Mouse (Mus musculus) intestine, embryonic 16.5 days (tissue): ENCODE data around the gene Capzb. TPM values are rescaled to one million over a fixed set of nuclear protein-coding genes. Genes with fewer than 3 reads are reported as not detected.

Experiments used
- ATAC-seq: fragments of 200-750 bp; cut with Nextera tagmentation; 2 replicates; pipeline ENCODE4 v1.8.0; 2017; ENCODE audit warnings: moderate TSS enrichment, moderate library complexity
- H3K27ac ChIP-seq: fragments of 300-500 bp; sonication (generic); 2 replicates; pipeline ENCODE4 v1.5.1; 2014; ENCODE audit warnings: mild to moderate bottlenecking, low read length
- H3K27me3 ChIP-seq: fragments of 300-500 bp; sonication (generic); replicated peaks from 2 replicates; pipeline ENCODE4 v1.6.1; 2014; ENCODE audit warnings: low read length, control low read depth, mixed read lengths; ENCODE audit not compliant: control insufficient read depth, insufficient read depth
- H3K36me3 ChIP-seq: fragments of 300-500 bp; sonication (generic); 2 replicates; pipeline ENCODE4 v1.6.1; 2014; ENCODE audit warnings: low read length, control low read depth; ENCODE audit not compliant: control insufficient read depth, insufficient read depth
- H3K4me1 ChIP-seq: fragments of 300-500 bp; sonication (generic); 2 replicates; pipeline ENCODE4 v1.6.1; 2014; ENCODE audit warnings: low read length, control low read depth, mixed read lengths; ENCODE audit not compliant: control insufficient read depth, insufficient read depth
- H3K4me2 ChIP-seq: fragments of 300-500 bp; sonication (generic); 2 replicates; pipeline ENCODE4 v1.6.1; 2014; ENCODE audit warnings: low read depth, low read length, control low read depth
- H3K4me3 ChIP-seq: fragments of 300-500 bp; sonication (generic); 2 replicates; pipeline ENCODE4 v1.5.1; 2014; ENCODE audit warnings: mild to moderate bottlenecking, low read length
- H3K9ac ChIP-seq: fragments of 300-500 bp; sonication (generic); 2 replicates; pipeline ENCODE4 v1.6.1; 2014; ENCODE audit warnings: low read depth, low read length
- H3K9me3 ChIP-seq: fragments of 300-500 bp; sonication (generic); 2 replicates; pipeline ENCODE4 v1.6.1; 2016; ENCODE audit warnings: low read length, control low read depth; ENCODE audit not compliant: control insufficient read depth
- WGBS: fragments of 180-500 bp; shearing (Covaris S2); extraction: QIAGEN DNeasy Blood & Tissue Kit; methylation state at CpG from one replicate; pipeline ENCODE4 v1.1.7; 2014; 5-methylcytosine and 5-hydroxymethylcytosine counted together
- polyA plus RNA-seq: library from polyadenylated mRNA; unstranded; fragments of >200 nt; fragmentation: Nextera tagmentation; extraction: Ambion mirVana; gene quantifications from 2 replicates; pipeline ENCODE4 v1.2.1, GENCODE M21; 2015

Capzb gene
- polyA plus RNA-seq, 1 experiment from 2014 or later, result 454 TPM

DNA sequence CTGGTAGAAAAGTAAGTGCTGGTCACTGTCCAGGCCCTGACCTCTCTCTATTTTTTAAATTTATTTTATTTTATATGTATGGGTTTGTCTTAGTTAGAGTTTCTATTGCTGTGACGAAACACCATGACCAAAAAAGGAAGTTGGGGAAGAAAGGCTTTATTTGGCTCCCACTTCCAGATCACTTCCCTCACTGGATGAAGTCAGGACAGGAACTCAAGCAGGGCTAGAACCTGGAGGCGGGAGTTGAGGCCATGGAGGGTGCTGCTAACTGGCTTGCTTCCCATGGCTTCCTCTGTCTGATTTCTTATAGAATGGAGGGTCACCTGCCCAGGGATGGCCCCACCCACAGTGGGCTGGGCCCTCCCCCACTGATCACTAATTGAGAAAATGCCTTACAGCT, 31.6 kb upstream of the Capzb start:
- Histone ChIP-seq H3K4me1 (no peaks in the 10 kb centered on the region), H3K4me2 (no peak overlapping the region), H3K27me3 (no peaks in the 10 kb centered on the region), H3K9me3 (no peaks in the 10 kb centered on the region), H3K9ac (no peak overlapping the region), H3K4me3 (no peak overlapping the region), H3K27ac (no peak overlapping the region), H3K36me3 (no peaks in the 10 kb centered on the region)
- 80% methylated on average over 2 of the region's 2 CpGs for WGBS
- ATAC-seq, result no peak

- no peaks in the 10 kb centered on the region for H3K9me3 ChIP-seq
- no peaks in the 10 kb centered on the region for H3K36me3 ChIP-seq
- WGBS, result 89% methylated on average over 6 of the region's 6 CpGs
- no peak overlapping the region for H3K4me3 ChIP-seq
- H3K4me2 ChIP-seq, result no peak overlapping the region
- no peaks in the 10 kb centered on the region for H3K4me1 ChIP-seq
- no peak for ATAC-seq
- no peak overlapping the region for H3K9ac ChIP-seq
- H3K27ac ChIP-seq, result no peak overlapping the region
- H3K27me3 ChIP-seq, result no peaks in the 10 kb centered on the region
Observed at GRCm38 (mm10) chr4:139164082-139164481, 28.6 kb upstream of the Capzb start.

GRCm38 (mm10) chr4:139165259-139165658, 27.4 kb upstream of the Capzb start:
- no peak for ATAC-seq
- H3K4me3 ChIP-seq, result no peak overlapping the region
- H3K4me1 ChIP-seq, result no peaks in the 10 kb centered on the region
- H3K27me3 ChIP-seq, result no peaks in the 10 kb centered on the region
- no peak overlapping the region for H3K27ac ChIP-seq
- no peak overlapping the region for H3K4me2 ChIP-seq
- WGBS, result 69% methylated on average over 8 of the region's 8 CpGs
- H3K9me3 ChIP-seq, result no peaks in the 10 kb centered on the region
- no peaks in the 10 kb centered on the region for H3K36me3 ChIP-seq
- no peak overlapping the region for H3K9ac ChIP-seq

GRCm38 (mm10) chr4:139166244-139166643, 26.5 kb upstream of the Capzb start:
- ATAC-seq, result no peak
- 77% methylated on average over 8 of the region's 8 CpGs for WGBS
- no peak overlapping the region for H3K4me3 ChIP-seq
- no peak overlapping the region for H3K4me2 ChIP-seq
- H3K27me3 ChIP-seq, result no peaks in the 10 kb centered on the region
- no peaks in the 10 kb centered on the region for H3K9me3 ChIP-seq
- no peaks in the 10 kb centered on the region; the same call in 1 of the 2 replicates for H3K4me1 ChIP-seq
- H3K27ac ChIP-seq, result no peak overlapping the region
- no peaks in the 10 kb centered on the region for H3K36me3 ChIP-seq
- H3K9ac ChIP-seq, result no peak overlapping the region

- no peak overlapping the region for H3K9ac ChIP-seq
- H3K9me3 ChIP-seq, result no peaks in the 10 kb centered on the region
- H3K27me3 ChIP-seq, result no peaks in the 10 kb centered on the region
- no peaks in the 10 kb centered on the region for H3K36me3 ChIP-seq
- H3K4me1 ChIP-seq, result no peaks in the 10 kb centered on the region; the same call in 1 of the 2 replicates
- H3K27ac ChIP-seq, result no peak overlapping the region
- H3K4me2 ChIP-seq, result no peak overlapping the region
- no peak for ATAC-seq
- H3K4me3 ChIP-seq, result no peak overlapping the region
- WGBS, result 60% methylated on average over 8 of the region's 8 CpGs
Observed at GRCm38 (mm10) chr4:139167107-139167506, 25.6 kb upstream of the Capzb start.

DNA sequence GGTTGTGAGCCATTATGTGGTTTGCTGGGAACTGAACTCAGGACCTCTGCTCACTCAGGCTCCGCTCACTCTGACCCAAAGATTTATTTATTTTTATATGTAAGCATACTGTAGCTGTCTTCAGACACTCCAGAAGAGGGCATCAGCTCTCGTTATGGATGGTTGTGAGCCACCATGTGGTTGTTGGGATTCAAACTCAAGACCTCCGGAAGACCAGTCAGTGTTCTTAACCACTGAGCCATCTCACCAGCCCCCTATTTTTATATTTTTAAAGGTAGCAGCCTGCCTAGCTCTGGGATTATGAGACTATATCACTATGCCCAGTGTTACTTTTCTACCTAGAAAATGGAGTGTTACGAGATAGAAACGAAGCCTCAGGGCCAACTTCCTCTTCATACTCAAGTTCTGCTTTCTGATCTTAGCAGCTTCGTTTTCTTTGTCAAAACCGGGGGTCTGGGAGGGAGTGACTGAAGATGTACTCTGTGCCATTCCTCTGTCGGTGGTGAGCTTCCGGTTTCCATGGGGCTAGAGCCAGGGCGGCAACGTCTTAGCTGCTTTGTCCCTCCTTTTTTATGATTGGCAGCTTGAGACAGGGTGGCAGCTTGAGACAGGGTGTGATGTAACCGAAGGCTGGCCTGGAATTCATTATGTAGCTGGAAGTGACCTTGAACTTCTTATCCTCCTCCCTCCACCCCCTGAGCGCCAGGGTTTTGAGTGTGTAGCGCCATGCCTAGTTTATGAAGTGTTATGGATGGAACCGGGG, 23.5 kb upstream of the Capzb start:
- WGBS, result 71% methylated on average over 15 of the region's 15 CpGs
- H3K27ac ChIP-seq, result no peak overlapping the region
- H3K9ac ChIP-seq, result no peak overlapping the region
- no peak for ATAC-seq
- H3K4me2 ChIP-seq, result no peak overlapping the region
- H3K9me3 ChIP-seq, result no peaks in the 10 kb centered on the region
- H3K4me1 ChIP-seq, result no peaks in the 10 kb centered on the region; the same call in 1 of the 2 replicates
- H3K36me3 ChIP-seq, result no peaks in the 10 kb centered on the region
- no peak overlapping the region for H3K4me3 ChIP-seq
- no peaks in the 10 kb centered on the region for H3K27me3 ChIP-seq

- no peak overlapping the region for H3K4me3 ChIP-seq
- no peak for ATAC-seq
- no peaks in the 10 kb centered on the region for H3K9me3 ChIP-seq
- no peaks in the 10 kb centered on the region for H3K36me3 ChIP-seq
- H3K27me3 ChIP-seq, result no peaks in the 10 kb centered on the region
- H3K4me2 ChIP-seq, result no peak overlapping the region
- no peak overlapping the region for H3K9ac ChIP-seq
- no peak overlapping the region for H3K27ac ChIP-seq
- 80% methylated on average over 12 of the region's 12 CpGs for WGBS
- peaks cover 2% of the 10 kb centered on the region; the same call in 1 of the 2 replicates for H3K4me1 ChIP-seq
Observed at GRCm38 (mm10) chr4:139169748-139170279, 22.9 kb upstream of the Capzb start.

DNA sequence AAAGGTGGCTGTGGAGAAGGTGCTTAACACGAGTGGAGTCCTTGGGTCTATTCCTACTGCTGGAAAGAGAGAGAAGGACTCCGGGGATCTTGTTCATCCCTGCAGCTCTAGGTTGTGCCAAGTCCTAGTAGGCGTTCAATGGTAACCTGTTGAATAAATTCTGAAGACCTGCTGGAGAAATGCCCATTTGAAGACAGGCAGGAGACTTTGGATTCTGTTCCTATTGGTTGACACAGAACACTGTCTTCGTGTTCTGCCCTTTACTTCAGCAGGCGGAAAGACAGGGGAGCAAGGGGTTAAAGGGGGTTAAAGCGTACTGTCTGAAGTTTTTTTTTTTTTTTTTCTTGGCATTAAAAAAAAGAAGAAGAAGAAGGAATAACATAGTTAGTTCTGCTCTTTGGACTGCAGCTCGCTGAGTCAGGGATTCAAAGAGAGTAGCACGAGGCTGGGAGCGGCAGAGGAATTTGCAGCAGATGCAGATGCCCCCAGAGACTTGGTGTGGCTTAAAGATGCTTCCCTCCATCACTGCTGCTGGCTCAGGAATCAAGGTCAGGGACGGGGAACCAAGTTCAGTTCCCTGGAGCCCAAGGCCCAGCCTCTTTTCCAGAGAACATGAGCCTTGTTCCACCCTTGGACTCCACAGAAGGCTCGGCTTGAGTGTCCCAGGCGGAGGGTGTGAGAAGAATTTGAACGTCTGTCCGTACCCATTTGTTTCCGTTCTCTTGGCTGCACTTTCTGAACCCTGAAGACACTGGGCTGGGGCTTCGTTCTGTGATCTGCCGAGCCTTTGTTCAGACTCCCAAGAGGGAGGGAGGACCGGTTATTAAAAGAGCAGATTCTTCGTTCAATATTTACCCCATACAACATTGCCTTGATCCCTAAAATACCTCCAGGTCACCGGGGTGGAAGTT, 17.4 kb upstream of the Capzb start:
- Histone ChIP-seq H3K27ac (peak overlapping the region; percentile 60), H3K4me2 (peak overlapping the region; percentile 7), H3K4me3 (no peak overlapping the region), H3K27me3 (no peaks in the 10 kb centered on the region), H3K4me1 (peaks cover 26% of the 10 kb centered on the region), H3K9ac (no peak overlapping the region), H3K36me3 (no peaks in the 10 kb centered on the region), H3K9me3 (0 out of 2 replicates have a peak, but pooled peaks cover 2% of the 10 kb centered on the region)
- 38% methylated on average over 20 of the region's 20 CpGs for WGBS
- ATAC-seq, result peak; percentile 26

DNA sequence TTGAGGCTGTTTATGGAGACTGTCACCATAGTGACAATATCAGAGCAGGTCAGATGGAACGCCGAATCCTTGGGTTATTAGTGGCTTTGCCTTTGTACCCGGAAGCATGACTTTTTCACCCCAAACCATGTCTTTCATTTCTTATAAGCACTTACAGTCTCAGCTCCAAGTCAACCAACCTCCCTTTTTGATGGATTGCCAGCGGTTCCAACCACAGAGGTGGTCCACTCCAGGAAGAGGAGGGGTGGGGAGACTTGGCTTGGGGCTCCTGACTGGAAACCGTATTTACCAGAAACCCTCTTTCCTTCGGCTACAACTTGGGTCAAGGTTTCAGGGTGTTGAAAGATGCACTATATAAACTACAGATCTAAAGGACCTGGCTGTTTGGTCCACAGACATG, 16.7 kb upstream of the Capzb start:
- Histone ChIP-seq H3K4me3 (no peak overlapping the region), H3K27ac (peak overlapping the region; percentile 60), H3K9ac (no peak overlapping the region), H3K4me2 (peak overlapping the region; percentile 7; the same call in 1 of the 2 replicates), H3K9me3 (0 out of 2 replicates have a peak, but pooled peaks cover 2% of the 10 kb centered on the region), H3K4me1 (peaks cover 33% of the 10 kb centered on the region), H3K27me3 (no peaks in the 10 kb centered on the region), H3K36me3 (no peaks in the 10 kb centered on the region)
- peak; percentile 12; the same call in 1 of the 2 replicates for ATAC-seq
- WGBS, result 43% methylated on average over 6 of the region's 6 CpGs
